Mouse (Mus musculus): ENCODE data around the gene Mcts1.

Mcts1 gene

DNA sequence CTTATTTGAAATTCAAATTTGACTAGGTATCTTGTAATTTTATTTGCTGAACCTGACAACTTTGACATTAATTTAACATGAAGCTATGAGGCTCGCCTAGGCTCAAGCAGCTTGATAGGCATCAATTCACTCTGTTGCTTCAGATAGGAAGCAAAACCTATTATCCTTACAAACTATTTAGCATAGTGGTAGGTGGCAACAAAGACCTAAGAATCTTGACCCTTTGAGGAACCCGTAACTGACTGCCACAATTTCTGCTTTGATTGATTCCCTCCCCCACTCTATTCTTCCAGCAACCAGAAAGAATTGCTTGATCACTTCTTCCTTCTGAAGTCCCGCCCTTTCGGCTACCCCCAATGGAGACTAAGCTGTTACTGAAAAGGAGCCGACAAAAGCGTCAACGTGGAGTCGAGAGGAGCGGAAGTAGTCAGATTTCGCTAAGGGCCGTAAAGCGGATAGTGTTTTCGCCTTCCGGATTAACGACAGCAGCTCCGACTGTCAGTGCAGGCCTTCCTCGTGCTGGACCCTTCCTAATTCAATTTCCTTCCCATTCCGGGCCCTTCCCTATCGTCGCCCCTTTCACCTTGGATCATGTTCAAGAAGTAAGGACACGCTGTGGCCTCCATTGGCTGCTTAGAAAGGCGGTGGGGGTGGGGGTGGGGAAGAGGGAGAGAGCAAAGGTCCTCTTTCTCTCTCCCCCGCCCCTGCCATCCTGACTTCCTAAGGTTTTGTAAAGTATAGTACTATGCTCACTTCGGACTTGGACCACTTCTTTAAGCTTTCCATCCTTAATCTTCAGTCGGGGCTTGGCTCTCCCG, at the start of gene Mcts1:
Gene Mcts1 (plus strand): TSS at position 402 of the 818 bp plus-strand sequence.
- DNase-seq (ENCODE audit: low spot score), result peak; percentile 80

DNA sequence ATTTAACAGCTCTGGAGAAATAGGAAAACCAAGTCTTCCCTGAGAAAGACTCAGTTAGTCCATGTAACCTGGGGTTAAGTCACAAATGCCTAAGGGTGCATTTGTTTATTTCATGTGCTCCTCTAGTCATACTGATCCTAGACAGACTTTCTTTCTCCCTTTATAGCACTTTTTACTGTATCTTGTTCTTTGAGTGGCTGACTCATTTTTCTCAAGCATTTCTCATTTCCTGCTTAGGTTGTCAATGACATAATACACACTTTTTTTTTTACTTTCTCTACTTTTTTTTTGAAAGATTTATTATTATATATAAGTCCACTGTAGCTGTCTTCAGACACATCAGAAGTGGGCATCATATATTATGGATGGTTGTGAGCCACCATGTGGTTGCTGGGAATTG, 47.1 kb upstream of the Mcts1 start:
- no peak for DNase-seq (ENCODE audit: low spot score)

DNA sequence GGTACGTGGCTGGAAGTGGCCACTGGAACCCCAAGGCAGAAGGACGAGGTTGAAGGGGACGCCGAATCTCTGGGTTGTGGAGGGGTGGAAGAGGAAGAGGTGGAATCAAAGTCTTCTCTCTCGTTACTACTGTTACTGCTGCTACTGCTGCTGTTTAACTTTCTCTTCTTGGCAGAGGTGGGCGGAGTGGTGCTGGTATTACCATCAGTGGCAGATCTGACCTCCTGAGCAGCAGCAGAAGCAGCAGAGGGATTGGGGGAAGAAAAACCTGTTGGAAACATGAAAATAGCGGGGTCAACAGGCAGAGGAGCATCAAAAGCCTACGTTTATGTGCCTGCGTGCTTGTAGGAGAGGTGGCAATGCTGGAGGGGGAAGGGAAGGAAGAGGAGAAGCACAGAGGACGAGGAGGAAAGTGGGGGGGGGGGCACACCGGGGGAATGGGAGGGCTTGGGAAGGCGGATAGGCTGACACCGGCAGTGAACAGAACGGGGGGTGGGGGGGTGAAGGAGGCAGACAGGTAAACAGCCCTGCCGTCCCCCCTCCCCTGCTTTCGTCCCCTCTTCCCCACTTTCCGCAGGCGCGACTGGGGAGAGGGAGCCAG, 36.3 kb upstream of the Mcts1 start:
- DNase-seq (ENCODE audit: low spot score), result peak; percentile 10

DNA sequence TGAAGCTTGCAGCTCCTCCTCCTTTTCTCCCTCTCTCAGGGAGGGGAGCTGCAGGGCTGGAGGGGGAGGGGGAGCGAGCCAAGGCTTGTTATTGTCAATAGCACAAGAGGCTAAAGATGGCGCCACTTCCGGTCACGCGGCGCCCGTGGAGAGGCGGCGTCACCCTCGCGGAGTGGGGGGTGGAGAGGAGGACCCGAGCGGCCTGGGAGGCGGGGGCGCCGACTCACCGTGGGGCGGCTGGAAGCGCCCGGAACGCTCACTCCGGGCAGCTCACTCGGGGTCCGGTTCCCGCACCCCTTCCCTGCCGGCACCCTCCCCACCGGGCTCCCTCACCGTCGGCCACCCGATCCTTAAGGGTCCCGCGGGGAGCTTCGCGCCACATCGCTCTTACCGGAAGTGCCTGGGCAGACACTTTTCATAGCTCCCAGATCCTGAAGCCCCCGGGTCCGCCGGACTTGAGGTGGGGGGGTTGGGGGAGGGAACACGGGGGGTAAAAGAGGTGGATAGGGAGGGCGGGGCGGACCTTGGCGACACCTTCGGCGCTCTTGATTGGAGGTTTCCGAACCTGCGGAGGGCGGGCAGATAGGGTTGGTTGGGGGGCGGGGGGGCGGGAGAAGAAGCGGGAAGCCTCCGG, 35.7 kb upstream of the Mcts1 start:
- DNase-seq (ENCODE audit: low spot score), result peak; percentile 86

DNA sequence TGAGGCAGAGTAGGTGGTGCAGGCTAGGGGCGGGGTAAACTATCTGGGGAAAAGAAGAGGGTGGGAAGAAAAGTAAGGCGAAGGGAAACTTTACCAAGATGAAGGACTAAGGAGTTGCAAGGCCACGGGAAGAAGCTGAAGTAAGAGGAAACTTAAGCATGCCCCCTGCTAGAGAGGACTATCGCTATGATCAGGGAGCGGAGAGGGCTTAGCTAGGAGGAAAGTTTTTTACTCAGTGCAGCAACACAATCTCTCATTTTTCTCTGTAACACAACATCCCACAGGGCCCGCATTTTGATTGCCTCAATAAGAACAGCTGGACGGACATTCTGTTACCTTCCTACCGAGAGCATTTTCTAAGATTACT, 35.2 kb upstream of the Mcts1 start:
- no peak for DNase-seq (ENCODE audit: low spot score)

DNA sequence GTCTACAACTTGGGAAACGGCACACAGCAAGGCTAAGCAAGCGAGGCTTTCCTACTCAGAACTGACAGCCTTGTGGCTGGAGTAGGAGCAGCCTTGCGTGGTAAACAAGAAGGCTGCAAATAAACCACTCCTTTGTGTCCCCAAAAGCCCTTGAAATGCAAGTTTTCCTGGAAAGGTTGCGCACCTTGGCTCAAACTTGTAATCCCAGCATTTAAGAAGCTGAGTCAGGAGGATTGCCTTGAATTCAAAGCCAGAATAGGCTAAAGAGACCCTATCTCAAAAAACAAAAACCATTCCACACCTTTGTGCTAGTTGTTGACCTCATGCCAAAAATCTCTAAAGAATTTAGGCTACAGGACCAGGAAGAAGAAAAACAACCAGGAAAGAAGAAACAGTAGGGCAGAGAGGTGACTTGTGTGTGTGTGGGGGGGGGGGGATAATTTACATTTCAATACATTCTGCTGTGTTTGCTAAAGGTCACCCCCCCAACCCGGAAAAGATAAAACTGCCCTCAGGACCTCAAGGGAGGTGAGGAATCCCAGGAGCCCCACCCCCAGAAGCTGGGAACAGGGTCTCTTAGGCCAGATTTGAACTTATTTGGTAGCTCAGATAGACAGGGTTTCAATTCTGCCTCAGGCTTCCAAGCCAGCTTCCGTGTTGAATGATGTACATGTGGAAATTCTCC, 33.7 kb upstream of the Mcts1 start:
- no peak for DNase-seq (ENCODE audit: low spot score)

DNA sequence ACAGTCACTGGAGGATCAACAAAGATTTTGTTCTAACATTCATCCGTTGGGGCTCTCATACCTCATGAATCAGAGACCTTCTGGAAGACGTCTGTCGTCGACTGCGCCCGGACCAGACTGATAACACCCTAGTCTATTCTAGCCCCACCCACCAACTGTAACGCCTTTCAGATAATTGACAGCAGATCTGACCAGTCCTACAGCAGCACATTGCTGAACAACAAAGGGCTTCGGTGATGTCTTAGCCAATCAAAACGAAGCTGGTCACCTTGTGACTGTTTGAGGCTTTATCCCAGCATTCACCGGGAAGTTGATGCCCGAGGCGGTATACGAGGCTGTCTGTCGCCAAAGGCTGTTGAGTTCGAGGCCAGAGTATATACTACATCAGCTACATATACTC, 24.3 kb upstream of the Mcts1 start, which contains the start of gene Cul4b:
Gene Cul4b (minus strand): TSS at position 119 of the 400 bp plus-strand sequence.
- no peak for DNase-seq (ENCODE audit: low spot score)

DNA sequence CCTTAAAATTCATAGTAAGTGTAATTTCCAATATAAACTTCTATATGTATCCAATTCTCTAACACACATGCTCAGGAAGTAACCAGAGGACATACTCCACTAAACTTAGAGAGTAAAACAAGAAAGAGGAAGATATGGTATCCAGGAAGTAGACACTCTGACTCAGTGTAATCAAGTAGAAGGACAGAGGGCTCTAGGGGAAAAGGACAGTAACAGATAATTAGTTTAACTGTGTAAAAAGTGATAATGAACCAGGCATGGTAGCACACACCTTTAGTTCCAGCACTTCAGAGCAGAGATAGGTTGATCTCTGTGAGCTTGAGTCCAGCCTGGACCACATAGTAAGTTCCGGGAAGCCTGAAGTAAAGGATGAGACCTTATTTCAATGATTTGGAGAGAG, 19.2 kb upstream of the Mcts1 start:
- no peak for DNase-seq (ENCODE audit: low spot score)

DNA sequence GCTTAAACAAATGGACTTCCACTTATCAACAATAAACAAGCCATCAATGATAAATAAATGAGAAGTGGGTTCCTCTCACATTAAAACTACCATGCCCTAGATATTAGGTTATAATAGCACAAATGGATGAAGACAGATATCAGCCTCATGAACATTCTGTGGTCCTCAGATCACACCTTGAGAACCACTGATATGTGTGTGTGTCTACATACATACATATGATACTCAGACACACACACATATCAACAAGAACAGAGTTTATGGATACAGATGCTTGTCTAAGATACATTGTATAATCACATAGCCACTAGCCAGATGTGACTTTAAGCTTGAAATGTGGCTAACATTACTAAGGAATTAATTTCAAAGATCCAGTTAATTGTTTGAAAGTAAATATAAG, 17.1 kb upstream of the Mcts1 start:
- DNase-seq (ENCODE audit: low spot score), result no peak

DNA sequence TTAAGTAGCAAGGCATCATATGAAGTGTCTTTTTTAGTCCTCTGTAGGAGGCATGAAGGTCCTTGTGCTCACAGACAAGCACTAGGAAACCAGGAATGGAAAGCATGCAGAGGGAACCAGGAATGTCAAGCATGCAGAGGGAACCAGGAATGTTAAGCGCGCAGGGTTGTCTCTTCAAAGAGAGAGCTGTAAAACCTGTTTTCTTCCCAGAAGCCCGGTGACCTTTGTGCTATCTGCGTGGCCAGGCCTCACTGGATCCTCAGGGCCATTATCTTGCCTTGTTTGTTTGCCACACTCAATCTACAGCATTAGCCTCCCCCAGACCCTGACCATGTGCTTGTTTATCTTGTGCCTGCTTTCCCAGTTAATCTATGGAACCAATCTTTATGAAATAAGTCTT, 10.6 kb upstream of the Mcts1 start:
- no peak for DNase-seq (ENCODE audit: low spot score)

DNA sequence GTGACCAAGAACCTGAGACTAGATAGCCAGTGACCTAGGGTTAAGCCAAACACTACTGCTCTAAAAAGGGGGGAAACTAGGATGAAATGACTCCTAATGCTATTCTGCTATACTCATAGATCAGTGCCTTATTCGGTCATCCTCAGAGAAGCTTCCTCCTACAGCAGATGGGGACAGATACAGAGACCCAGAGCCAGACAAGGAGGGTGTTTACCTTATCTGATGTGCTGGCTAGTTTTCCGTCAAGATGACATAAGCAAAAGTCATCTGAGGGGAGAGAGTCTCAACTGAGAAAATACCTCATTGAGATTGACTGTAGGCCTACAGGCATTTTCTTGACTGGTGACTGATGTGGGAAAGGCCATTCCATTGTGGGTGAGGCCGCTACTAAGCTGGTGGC, 8.6 kb upstream of the Mcts1 start:
- DNase-seq (ENCODE audit: low spot score), result no peak

DNA sequence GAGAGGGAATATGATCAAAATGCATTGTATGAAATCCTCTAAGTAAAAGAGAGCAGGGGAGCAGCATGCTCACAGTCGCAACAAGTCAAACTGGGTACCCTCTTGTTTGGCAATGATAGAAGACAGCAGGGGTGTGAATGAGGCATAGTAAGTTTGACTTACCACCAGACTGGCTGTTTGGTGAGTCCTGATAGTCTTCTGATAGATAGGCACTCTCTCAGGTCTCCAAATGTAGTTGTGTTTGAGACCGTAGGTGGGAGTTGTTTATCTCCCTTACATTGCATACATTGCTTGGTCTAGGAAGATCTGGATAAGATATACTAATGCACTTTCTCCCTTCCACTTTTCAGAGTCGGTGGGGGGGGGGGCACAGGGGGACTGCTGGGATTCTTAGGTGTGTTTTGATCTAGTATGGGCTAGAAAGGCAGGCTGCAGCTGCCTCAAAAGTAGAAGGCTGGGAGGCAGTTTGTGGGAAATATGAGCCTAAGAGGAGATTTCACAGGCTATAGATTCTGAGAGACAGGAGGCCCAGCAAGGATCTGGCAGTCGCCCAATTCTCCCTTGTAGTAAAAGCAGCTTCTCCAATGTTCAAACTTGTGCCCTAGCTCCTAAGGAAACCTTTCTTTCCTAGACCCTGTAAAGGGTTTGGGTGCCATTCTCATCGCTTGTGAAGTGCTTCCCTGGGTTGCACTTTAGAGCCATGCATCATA, 7.0 kb upstream of the Mcts1 start:
- DNase-seq (ENCODE audit: low spot score), result no peak

DNA sequence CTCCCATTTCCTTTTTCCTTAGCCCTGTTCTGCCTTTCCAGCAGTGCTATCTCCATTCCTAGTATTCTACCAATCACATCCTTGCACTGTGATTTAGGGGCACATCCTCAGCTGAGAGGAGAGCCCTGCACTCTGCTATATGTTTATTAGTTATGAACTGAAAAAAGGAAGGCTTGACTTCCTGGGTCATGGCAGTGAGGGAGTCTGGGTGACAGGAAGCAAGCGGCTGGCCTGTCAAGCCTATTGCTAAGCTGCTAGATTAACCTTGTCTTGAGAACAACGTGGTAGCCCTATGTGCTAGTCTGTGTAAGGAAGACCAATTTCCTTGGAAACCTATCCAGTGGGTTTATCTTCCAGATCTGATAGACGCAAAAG, 604 bp downstream of the Mcts1 start:
- peak; percentile 25 for DNase-seq (ENCODE audit: low spot score)

DNA sequence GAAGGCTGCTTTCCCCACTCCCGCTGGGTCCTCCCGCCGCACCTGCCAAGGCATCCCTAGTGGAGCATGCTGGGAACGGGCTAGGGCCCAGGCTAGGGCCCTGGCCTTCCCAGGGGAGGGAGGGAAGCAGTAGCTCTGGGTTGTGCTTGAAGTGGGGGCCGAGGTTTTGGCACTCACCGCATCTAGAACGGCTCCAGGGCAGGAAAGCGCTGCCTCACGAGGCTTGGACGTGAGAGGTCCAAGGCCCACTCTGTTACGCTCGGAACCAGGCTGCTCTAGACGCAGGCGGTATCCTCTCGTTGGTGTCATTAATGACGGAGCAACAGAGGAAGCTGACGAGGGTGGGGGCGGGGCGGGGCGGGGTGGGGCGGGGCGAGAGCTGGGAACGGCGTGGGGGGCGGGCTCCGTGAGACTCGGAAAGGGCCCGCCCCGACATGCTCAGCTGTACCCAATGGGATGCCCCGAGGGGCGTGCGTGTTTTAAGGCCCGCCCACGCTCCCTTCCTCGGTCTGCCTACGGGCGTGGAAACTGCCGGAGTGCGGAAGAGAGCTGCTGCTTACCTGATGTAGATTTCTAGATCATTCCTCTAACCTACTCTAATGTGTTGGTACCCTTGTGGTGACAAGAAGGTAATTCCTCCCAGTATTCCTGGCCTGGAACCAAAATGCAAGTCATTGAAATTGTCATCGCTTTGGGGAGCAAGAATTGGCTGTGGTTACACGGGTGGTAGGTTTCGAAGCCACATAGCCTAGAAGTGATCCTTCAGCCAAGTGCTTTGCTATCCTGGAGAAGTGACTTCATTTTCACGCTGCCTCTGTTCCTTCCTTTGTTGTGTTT, 34.6 kb downstream of the Mcts1 start, which contains the start of gene C1galt1c1:
Gene C1galt1c1 (minus strand): TSS at position 287 of the 837 bp plus-strand sequence.
- peak; percentile 88 for DNase-seq (ENCODE audit: low spot score)

DNA sequence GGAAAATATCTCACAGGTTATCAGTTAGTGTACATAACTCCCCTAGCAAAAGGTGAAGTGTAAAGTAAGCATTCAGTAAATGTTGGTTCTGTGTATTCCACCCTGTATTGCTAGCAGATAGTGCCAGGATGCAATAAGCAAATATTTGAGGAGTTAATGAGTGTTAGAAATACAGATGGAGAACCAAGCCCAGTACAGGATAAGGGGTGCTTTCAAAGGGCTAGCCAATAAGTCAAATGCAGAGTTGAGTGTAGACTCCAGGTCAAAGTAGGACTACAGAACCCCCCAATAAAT, 35.2 kb downstream of the Mcts1 start:
- no peak for DNase-seq (ENCODE audit: low spot score)

DNA sequence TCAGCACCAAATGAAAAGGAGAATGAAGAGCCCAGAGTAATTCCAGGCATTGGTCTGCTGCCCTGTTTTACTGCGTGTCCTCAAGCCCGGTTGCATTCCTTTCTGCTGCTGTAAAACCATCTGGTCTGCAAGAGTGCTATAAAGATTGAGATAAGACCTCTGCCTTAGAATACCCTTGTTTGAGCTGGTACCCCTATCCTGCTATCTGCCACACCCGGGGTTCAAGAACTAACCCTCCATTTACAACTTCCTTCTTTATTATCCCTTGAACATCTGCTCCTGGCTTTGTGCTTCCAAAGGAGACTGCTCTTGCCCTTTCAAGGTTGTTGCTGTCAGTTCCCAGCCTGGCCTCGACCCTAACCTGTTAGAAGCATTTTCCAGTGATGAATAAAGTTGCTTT, 41.1 kb downstream of the Mcts1 start:
- no peak for DNase-seq (ENCODE audit: low spot score)

DNA sequence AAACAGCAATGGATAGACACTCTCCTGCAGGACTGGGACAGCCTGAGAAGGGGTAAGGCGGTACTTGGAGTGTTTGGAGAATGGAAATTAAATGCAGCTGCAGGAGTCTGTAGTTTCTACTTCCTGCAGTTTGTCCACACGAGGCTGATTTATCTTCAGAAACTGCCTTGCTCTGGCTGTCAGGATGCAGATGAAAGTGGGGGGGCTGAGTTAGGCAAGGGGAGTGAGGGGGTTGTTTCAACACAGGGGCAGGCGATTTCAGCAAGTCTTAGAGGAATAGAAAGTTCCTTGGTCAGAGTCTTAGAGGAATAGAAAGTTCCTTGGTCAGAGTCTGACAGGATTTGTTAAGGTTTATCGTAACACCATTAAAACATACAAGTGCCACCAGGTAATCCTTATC, 41.8 kb downstream of the Mcts1 start:
- no peak for DNase-seq (ENCODE audit: low spot score)

DNA sequence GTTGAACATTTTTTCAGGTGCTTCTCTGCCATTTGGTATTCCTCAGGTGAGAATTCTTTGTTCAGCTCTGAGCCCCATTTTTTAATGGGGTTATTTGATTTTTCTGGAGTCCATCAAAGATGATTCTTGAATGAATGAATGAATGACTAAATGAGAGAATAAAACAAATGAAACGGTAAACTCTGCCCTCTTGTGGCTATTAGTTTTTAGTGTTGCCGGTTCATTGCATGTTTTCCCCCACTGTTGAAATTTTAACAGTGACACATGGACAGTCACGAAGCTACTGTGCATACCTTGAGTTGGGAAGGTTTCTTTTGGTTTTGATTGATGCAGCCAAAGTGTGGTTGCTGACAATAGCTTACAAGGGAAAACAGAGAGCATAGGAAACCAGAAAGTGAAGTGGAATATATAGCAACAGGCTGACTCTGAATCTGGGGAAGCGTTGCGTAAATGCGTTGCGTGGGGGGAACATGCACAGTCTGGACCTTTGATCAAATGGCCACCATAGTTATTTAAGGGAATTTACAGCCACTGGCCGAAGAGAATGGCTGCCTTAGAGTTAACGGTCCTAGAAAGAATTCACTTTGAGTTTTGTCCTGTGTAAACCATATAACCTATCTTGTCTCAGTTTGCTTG, 50.1 kb downstream of the Mcts1 start:
- DNase-seq (ENCODE audit: low spot score), result peak; percentile 26

DNA sequence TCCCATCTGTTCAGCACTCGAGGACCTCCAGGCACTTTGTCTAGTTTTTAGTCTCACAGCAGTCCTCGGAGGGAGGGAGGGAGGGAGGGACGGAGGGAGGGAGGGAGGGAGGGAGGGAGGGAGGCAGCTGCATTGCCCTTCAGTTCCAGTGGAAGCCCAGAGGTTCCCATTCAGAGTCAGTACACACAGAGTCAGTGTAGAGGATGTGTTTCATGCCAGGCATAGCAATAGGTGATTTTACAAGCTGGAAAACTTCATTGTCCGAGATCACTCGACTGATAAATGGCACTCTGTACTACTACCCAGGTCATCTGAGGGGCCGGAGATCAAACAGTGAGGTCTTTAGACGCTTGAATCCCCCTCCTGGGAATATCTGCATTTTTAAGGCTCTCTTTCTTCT, 50.8 kb downstream of the Mcts1 start:
- no peak for DNase-seq (ENCODE audit: low spot score)

DNA sequence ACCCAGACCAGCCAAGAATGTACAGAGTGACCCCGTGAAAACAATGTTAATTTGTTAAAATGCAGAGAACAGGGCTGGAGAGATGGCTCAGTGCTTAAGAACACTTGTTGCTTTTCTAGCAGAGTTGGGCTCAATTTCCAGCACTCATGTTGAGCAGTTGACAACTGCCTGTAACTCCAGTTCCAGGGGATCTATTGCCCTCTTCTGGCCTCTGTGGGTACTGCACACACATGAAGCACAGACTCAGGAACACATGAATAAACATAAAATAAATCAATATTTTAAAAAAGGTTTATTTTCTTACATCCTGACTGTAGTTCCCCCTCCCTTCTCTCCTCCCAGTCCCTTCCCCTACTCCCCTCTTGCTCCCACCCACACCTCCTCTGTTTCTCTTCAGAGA, 52.8 kb downstream of the Mcts1 start:
- no peak for DNase-seq (ENCODE audit: low spot score)

DNA sequence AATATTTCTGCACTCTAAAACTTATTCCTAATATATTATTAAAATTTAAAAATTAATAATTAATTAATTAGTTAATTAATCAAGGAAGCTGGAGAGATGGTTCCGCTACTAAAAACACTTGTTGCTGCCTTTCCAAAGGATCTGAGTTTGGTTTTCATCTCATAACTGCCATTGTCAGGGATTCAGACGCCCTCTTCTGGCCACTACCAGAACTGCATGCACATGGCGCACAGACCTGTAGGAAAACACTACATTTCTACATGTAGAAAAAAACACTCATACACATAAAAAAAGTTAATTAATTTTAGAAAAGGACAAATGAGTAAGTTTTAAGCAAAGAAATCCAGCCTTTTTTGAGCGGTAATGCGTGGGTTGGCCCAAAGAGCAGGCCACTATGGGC, 54.3 kb downstream of the Mcts1 start:
- DNase-seq (ENCODE audit: low spot score), result no peak

All from retina, embryonic 14.5 days (tissue).